Mouse (Mus musculus): ENCODE data around the gene Pih1h3b. TPM values are rescaled to one million over a fixed set of nuclear protein-coding genes. Genes with fewer than 3 reads are reported as not detected.

The Pih1h3b gene
- total RNA-seq (2023; ENCODE audit: inconsistent age), result not detected in 4 replicates

DNA sequence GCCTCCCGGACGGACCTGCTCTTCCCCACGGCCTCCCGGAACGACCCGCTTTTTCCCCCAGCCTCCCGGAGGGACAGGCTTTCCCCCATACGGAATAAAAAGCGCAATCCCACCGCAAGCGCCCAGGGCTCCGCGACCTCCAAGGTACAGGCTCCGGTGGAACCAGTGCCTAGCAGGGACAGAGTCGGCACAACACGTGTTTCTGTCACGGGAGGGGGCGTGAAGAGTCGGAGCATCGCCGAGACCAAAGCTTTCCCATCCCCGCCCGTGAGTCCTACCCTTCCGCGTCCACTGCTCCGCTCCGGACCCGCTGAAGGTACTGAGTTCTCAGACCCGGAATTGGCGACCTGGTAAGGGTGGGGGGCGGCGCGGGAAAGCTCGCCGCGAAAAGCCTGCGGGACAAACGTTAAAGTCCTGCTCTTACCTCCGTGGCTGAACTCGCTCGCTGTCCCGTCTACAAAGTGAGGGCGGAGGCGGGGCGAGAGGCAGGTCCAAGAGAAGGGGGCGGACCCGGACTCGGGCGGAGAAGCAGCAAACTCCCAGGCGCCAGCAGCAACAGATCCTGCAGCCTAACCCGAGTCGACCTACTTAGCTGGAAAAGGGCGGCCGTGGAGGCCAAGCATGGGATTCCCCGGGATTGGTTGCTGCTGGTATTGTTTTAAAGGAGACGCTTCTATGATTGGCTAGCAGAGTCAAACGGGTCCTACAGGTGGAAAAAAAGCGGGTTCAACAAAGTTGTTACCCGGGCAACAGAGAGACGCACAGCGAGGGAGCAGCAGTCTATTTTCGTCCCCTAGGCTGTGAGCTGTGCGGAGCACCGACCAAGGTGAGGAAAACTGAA, at the start of gene Pih1h3b, which contains the start of gene Nup62cl:
Gene Pih1h3b, plus strand, starts transcription at position 745 of the 841 bp plus-strand sequence.
Gene Nup62cl, minus strand, starts transcription at position 578 of the 841 bp plus-strand sequence.

Other genes with a start within 250 kb of the Pih1h3b start
- not detected in 4 replicates for gene Morc4, start 191.2 kb upstream of the Pih1h3b start, total RNA-seq (2023; ENCODE audit: inconsistent age)
- gene Rbm41, start 64.3 kb upstream of the Pih1h3b start, total RNA-seq (2023; ENCODE audit: inconsistent age), result 23.7 to 30.3 TPM (median 25.8 TPM) in 4 replicates
- gene Nup62cl, start 167 bp upstream of the Pih1h3b start, total RNA-seq (2023; ENCODE audit: inconsistent age), result not detected in 4 replicates